Mouse (Mus musculus) splenic B cell, adult 2 months (primary cell): Measurements from ENCODE around the gene Xk.
"Not testable (repeated sequence)": the region's sequence is repeated elsewhere in the genome, so short reads cannot be mapped to it uniquely, and the experiment has no call there.

ENCODE experiments used
- DNase-seq: peaks from one replicate; pipeline ENCODE4 v3.0.0-alpha.2; 2011; ENCODE audit warnings: low read depth, low spot score
- H3K27me3 ChIP-seq: 2 replicates; pipeline ENCODE4 v1.6.1; 2012; ENCODE audit warnings: mild to moderate bottlenecking, low read length, moderate library complexity, mixed read lengths; ENCODE audit not compliant: control insufficient read depth, poor library complexity, insufficient read depth, severe bottlenecking
- H3K36me3 ChIP-seq: 2 replicates; pipeline ENCODE4 v1.6.1; 2012; ENCODE audit warnings: mild to moderate bottlenecking, low read length, moderate library complexity, mixed read lengths; ENCODE audit not compliant: control insufficient read depth, poor library complexity, insufficient read depth, severe bottlenecking

The Xk gene

DNA sequence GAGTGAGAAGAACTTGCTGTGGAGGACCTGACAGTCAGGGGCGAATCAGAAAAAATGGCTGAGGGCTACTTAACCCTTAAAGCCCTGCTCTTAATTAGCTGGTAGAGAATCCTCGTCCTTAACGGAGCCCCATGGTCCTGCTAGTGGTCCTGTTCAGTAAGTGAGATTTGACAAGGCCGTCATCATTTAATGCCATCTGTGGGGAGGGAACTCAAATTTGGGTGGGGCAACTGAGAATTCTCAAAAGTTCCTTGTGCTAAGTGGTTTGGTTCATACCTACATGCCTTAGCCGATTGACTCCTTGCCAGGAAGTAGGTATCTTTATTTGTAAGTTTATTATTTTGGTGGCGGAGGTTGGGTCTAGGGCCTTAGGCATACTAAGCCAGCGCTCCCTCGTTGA, 1.8 kb downstream of the Xk start:
- Histone ChIP-seq H3K27me3 (no peaks in the 10 kb centered on the region), H3K36me3 (no peaks in the 10 kb centered on the region)
- DNase-seq, result no peak

DNA sequence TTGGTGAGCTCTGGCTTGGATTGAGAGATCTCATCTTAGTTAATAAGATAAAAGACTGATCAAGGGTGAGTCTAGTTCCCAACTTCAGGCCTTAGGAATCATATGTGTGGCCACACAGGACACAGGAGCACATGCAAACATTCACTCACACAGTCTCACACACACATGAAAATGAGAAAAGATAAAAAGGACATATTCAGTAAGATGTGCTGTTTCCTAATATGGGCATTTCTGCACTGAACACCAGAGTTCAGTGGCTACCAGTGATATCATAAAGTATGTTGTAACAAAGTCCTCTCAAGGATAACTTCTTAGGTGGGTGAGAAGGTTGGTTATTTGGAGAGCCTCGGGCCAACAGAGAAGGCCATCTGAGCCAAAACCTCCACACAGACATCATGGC, 10.9 kb downstream of the Xk start, which contains the start of gene H2al1m:
Gene H2al1m (plus strand): TSS at position 301 of the 400 bp plus-strand sequence.
- H3K27me3 ChIP-seq, DNase-seq, H3K36me3 ChIP-seq: not testable (repeated sequence)

DNA sequence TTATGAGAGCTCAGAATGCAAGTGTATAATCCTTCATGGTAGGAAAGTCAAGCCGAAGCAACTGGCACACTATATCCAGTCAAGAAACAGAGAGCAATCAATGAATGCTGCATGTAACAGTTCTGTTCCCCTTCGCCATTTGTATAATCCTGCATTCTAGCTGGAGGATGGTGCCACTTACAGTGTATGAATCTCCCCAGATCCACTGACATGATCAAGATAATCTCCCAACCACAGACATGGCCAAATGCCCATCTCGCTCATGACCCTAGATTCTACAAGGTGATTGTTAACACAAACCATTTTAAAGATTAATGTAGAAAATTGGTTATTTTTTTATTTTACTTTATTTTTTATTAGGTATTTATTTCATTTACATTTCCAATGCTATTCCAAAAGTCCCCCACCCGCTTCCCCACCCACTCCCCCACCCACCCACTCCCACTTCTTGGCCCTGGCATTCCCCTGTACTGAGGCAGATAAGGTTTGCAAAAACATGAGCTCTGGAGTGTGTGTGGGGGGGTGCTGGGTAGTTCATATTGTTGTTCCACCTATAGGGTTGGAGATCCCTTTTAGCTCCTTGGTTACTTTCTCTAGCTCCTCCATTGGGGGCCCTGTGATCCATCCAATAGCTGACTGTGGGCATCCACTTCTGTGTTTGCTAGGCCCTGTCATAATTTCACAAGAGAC, 20.7 kb downstream of the Xk start:
- H3K27me3 ChIP-seq, H3K36me3 ChIP-seq, DNase-seq: not testable (repeated sequence)

DNA sequence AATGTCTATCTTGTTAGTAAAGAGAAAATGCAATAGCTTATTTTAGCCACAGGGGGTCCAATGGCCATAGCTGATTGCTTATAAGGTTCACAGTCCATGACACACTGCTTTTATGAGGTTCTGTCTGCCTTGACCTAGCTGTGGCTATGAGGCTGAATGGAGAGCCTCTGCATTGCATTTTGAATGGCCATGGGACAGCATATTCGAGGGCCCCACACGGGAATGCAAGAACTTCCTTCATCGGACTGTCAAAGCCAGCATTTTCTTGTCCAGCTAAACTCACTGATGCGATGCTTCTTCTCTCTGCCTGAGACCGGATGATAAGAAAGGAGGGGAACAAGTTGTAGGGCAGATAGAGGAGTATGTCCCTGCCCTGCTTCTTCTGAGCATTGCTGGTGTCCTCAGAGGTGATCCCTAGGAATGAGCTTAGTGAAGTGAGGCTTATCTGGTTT, 25.9 kb downstream of the Xk start:
- Histone ChIP-seq H3K27me3 (no peaks in the 10 kb centered on the region), H3K36me3 (no peaks in the 10 kb centered on the region)
- peak; percentile 3 for DNase-seq

DNA sequence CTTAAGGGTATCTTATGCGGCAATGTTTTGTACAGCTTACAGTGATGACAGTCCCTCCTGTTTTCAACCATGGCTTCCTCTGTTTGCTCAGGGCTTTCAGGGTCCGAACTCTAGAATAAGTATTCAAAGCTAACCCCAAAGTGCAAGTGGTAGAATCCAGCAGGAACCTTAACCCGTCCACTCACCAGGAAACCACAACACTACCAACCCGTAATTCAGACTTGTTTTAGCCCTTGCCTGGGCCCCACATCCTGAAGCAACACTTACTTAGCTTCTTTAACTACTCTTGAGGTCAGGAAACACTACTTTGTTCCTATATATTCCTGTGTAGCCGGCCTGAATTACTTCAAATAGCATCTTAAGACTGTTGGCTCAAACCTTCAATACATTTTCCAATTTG, 30.2 kb downstream of the Xk start:
- Histone ChIP-seq H3K27me3 (no peaks in the 10 kb centered on the region), H3K36me3 (no peaks in the 10 kb centered on the region)
- no peak for DNase-seq

DNA sequence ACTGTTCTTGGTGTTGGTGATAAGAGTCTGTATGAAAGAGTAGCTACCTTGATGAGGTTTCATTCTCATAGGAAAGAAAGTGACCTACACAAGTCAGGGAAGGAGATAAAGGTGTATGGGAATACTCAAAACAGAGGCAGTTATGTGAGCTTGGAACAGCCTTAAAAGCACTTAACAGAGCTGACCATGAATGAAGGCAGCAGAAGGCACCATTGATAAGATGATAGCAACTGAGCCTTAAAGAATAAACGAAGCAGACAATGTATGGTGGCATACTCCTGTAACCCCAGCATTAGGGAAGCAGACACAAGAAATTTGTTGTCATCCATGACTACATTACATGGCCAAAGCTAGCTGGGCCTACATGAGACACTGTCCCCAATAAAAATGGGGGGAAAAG, 30.9 kb downstream of the Xk start:
- no peak for DNase-seq
- Histone ChIP-seq H3K27me3 (no peaks in the 10 kb centered on the region), H3K36me3 (no peaks in the 10 kb centered on the region)

DNA sequence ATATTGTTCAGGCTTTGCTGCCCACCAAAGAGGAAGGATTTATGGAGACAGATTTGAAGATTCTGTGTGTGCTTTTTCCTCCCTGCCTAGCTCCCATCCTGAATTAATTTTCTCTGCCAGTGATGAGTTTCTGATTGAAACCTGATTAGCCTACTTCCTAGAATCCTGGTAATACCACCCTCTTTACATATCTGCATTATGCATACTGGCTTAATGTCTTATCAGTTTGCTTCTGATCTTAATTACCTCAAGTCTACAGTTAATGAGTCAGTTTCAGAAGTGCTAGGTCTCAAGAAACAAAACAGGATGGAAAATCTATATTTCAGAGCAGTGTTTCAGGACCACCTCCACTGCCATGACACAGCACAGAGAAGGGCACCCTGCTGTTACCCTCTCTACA, 43.9 kb downstream of the Xk start:
- not testable (repeated sequence) for H3K36me3 ChIP-seq, DNase-seq, H3K27me3 ChIP-seq

DNA sequence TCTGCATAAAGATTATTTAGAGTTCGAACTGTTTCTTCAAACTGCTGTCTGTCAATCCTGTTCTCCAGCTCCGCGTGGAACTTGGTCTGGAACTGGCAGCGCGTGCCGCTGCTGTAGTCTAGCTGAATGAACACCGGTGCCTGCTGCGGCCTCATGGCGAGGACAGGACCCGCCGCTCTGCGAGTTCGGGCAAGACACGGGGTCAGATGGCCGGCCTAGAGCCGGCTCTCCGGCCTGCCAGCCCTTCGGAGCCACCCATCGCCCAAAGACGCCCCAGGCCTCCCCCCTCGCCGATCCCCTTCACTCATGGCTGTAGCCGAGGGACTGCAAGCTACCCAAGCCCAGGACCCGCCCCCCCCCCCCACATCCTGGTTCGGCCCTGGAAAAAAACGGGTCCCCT, 55.4 kb downstream of the Xk start:
- not testable (repeated sequence) for H3K36me3 ChIP-seq, DNase-seq, H3K27me3 ChIP-seq

DNA sequence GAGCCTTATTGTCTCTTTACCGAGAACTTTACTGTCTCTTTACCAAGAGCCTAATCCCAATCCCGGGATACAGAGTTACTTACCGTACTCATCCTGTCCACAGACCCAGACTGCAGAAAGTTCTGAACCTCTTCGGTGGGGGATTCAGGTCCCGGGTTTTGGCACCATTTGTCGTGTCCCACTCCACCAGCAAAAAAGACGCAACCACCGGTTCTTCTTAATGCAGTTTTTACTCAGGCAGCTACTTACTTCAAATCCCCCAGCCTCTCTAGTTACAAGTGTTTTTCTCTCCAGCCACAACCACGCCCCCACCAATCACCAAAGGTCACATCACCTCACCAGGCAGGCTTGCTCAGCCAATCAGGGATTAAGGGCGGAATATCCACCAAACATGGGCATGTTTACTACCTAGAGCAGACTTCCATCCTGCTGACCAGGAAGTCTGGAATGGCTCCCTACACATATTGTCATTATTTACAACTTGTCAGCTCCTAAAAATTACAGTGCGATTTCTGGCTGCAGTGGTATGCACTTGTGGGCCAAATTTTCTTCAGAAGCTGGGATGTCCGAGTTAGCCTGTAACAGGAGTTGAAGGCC, 59.9 kb downstream of the Xk start:
- H3K27me3 ChIP-seq, H3K36me3 ChIP-seq: not testable (repeated sequence)
- peak; percentile 0 for DNase-seq

DNA sequence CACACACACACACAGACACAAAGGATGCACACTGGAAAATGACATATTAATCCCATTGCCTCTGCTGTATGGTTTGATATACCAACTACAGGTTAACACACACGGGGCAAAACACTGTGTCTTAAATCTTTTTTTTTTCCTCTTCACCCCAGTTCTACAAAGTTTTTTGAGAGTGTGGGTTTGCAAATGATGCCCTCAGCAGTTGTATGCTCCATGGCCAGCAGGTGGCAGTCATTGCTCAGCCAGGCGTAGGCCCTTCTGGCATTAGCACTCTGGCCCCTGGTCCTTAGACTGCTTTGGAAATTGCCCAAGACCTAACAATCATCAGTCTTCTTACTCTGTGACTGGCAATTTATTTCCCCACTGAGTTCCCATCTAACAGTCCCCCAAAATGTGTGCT, 60.5 kb downstream of the Xk start:
- not testable (repeated sequence) for H3K36me3 ChIP-seq, H3K27me3 ChIP-seq
- DNase-seq, result peak; percentile 43

DNA sequence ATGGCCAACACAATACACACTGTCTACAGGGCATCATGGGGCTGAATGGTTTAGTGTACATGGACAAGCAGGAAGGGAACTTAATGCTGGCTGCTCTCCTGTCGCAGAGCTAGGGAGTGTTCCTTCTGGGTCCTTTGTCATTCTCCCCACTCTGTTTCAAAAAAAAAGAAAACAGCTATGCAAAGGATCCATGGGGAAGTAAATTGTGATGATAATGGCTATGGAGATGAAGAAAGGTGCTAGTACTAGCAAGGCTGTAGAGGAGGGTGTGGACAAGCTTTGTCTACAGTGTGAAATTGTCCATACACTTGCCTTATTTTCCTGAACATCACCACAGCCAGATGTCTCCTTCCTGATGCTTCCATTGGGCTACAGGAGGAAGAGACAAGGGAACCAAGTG, 62.4 kb downstream of the Xk start:
- DNase-seq, H3K27me3 ChIP-seq, H3K36me3 ChIP-seq: not testable (repeated sequence)

DNA sequence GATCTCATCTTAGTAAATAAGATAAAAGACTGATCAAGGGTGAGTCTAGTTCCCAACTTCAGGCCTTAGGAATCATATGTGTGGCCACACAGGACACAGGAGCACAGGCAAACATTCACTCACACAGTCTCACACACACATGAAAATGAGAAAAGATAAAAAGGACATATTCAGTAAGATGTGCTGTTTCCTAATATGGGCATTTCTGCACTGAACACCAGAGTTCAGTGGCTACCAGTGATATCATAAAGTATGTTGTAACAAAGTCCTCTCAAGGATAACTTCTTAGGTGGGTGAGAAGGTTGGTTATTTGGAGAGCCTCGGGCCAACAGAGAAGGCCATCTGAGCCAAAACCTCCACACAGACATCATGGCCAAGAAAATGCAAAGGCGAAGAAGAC, 77.8 kb downstream of the Xk start, which contains the start of gene H2al1k:
Gene H2al1k (plus strand): TSS at position 301 of the 400 bp plus-strand sequence.
- not testable (repeated sequence) for H3K36me3 ChIP-seq, DNase-seq, H3K27me3 ChIP-seq
